Mouse (Mus musculus) regulatory T cell (primary cell): ENCODE data around the gene Bglap.
"Not testable (repeated sequence)": the region's sequence is repeated elsewhere in the genome, so short reads cannot be mapped to it uniquely, and the experiment has no call there.

Experiments used
- in situ Hi-C: fragments of 300-600 bp; cut with MboI, MseI; formaldehyde crosslinking; loops from one replicate; pipeline ENCODE4 v1.15.1; 2025; ENCODE audit warnings: high pct_unique_total_duplicates

Bglap gene

GRCm38 (mm10) chr3:88384364-88384763, at the start of gene Bglap:
Gene Bglap (minus strand): TSS chr3:88384464.
- in situ Hi-C loops: no loop called here

DNA sequence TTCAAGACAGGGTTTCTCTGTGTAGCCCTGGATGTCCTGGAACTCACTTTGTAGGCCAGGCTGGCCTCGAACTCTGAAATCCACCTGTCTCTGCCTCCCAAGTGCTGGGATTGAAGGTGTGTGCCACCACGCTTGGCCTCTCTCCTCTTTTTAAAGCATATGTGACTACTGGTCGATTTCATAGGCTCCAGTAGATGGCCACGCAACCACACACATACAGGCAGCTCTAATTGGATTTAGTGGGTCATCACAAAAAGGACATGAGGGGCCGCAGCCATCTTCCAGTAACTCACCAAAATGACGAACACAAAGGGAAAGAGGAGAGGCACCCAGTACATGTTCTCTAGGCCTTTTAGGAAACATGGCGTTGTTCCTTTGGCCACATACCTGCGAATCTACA, 44.4 kb upstream of the Bglap start:
- in situ Hi-C loops: not testable (repeated sequence)

DNA sequence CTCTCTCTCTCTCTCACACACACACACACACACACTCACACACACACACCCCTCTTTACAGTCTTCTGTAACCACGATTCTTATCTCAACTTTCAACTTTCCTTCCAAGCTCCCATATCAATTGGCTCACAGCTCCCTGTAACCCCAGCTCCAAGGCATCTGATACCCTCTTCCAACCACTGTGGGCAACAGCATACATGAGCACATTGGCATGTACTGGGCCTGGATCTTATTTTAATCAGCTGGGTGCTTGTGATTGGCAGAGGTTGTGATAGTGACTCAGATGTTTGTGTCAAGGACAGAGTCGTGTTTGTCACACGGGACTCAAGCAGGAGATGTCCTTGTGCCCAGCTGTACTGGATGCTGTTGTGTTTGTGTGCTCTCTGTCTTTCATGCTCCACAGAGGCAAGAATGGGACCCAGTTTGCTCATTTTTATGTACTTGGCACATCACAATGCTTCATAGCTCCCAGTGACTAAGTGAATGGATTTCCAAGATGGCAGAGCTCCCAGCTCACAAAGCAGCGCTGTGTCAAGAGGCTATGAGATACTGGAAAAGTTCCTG, 43.2 kb upstream of the Bglap start:
- in situ Hi-C loops: no loop called here

- in situ Hi-C loops: no loop called here
These were observed 41.6 kb upstream of the Bglap start for GRCm38 (mm10) chr3:88425708-88426420.

- in situ Hi-C loops: no loop called here
These were observed 41.0 kb upstream of the Bglap start for GRCm38 (mm10) chr3:88425330-88425689.

- in situ Hi-C loops: no loop called here
These were observed 40.5 kb upstream of the Bglap start, which contains the start of gene Slc25a44 for GRCm38 (mm10) chr3:88424605-88425329. Gene Slc25a44 (minus strand): TSS chr3:88425139.

- in situ Hi-C loops: no loop called here
These were observed 37.9 kb upstream of the Bglap start for GRCm38 (mm10) chr3:88422020-88422720.

- in situ Hi-C loops: no loop called here
These were observed 36.5 kb upstream of the Bglap start for GRCm38 (mm10) chr3:88420771-88421170.

GRCm38 (mm10) chr3:88418016-88418415, 33.8 kb upstream of the Bglap start:
- in situ Hi-C loops: no loop called here

DNA sequence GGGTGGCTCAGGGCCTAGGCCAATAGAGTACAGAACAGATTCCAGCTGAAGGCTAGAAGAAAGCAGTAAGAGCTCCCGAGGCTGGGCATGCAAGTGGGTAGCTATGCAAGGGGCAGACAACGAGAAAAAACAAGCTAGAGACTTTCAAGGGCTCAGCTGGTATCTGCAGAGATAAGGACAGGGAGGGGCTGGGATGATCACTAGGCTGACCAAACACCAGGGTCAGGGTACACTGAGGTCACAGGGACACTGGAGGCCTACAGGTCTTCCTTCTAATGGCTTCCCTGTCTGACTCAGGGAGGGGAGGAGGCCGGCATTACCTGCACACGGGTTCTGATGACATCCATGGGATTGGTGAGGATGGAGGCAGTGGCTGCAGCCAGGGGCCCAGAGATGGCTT, 31.4 kb upstream of the Bglap start:
- in situ Hi-C loops: no loop called here

DNA sequence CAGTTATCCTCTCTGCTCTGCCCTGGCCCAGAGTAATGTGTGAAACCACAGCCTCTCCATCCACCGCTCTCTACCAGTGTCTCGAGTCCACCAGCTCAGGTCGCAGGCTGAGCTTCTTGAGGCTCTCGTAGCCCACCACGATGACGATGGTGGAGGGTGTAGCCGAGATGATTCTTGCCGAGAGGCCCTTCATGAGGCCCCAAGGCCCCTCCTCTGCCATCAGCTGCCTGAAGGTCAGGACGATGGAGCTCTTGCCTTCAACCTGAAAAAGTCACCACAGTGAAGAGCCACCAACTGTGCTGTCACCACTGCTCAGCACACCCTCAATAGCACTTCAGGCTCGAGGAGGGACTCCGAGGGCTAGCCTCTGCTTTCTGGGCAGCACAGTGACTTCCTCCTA, 28.4 kb upstream of the Bglap start:
- in situ Hi-C loops: loop anchor here (5.0 kb wide), 1 partner anchor 110 kb away; no protein-coding TSS in a partner anchor

- in situ Hi-C loops: loop anchor here (5.0 kb wide), 1 partner anchor 111 kb away; no protein-coding TSS in a partner anchor
These were observed 27.4 kb upstream of the Bglap start for GRCm38 (mm10) chr3:88411681-88412080.

GRCm38 (mm10) chr3:88410645-88411031, 26.4 kb upstream of the Bglap start:
- in situ Hi-C loops: loop anchor here (5.0 kb wide), 1 partner anchor 112 kb away; no protein-coding TSS in a partner anchor

DNA sequence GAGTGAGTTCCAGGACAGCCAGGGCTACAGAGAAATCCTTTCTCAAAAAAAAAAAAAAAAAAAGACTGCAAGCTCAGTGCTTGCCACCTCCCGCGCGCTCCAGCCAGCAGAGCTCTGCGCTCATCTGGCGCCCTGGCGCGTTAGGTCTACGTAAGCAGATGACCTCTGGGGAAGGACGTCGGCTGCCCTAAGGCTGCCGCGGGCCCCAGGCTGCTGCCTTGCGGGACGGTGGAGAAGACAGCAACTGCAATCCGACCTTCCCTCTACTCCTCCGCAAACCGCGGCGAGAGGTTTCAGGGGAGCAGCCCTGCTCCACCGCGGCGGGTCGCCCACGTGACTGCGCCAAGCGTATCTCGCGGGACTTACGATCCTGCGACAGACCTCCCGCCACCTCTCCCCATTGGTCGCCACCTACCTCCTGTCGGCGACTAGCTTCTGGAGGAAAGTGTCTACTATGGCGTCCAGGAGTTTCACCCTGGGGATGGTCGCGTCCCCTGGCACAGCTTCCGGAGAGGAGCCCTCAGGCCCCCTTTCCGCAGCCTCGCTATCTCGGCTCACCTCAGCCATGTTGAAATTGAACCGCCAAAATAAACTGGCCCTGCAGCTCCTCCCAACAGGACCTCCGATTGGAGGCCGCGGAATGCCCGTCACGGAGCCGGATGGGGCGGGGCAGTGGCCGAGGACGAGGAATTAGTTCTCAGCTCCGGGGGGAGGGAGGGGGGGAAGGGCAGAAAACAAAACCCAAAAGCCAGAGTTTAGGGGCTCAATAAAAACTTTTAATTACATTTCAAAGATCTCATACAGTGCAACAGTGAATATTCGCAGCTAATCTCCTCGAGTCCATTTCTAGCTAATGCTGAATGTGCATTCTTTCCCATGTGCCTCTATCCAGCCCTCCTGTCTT, 25.7 kb upstream of the Bglap start, which contains the start of gene Pmf1:
TSS of gene Pmf1 (minus strand) at position 591 of the 904 bp plus-strand sequence.
- in situ Hi-C loops: loop anchor here (5.0 kb wide), 2 partner anchors 62 to 112 kb away; no protein-coding TSS in a partner anchor

- in situ Hi-C loops: loop anchor here (5.0 kb wide), 1 partner anchor 63 kb away; no protein-coding TSS in a partner anchor
These were observed 24.7 kb upstream of the Bglap start for GRCm38 (mm10) chr3:88408953-88409352.

GRCm38 (mm10) chr3:88407529-88407928, 23.3 kb upstream of the Bglap start:
- in situ Hi-C loops: loop anchor here (5.0 kb wide), 1 partner anchor 65 kb away; no protein-coding TSS in a partner anchor

- in situ Hi-C loops: loop anchor here (5.0 kb wide), 1 partner anchor 65 kb away; no protein-coding TSS in a partner anchor
These were observed 22.8 kb upstream of the Bglap start for GRCm38 (mm10) chr3:88407090-88407489.

DNA sequence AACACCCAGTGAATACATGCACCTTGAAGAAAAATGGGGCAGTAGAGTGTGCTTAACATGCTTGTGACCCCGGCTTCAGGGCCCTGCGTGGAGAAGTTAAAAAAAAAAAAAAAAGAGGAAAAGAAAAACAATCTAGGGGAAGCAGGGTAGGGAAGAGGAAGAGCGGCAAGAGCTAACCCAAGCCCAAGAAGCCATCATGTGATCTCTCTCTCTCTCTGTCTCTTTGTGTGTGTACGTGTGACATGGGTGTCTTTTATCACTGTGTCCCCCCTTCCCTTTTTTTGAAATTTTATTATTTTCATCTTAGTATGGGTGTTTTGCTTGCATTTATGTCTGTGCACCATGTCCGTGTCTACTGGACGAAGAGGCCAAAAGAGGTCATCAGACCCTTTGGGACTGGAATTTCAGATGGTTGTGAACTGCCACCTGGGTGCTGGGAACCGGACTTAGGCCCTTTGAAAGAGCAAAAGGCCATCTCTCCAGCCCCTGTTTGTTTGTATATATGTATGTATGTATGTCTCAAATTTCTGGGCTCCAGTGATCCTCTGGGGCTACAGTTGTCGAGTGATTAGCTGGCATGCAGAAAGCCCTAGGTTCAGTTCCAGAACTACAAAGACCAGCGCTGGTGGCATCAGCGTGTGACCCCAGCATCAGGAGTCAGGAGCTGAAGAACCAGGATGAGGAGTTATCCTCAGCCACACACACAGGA, 19.4 kb upstream of the Bglap start:
- in situ Hi-C loops: no loop called here

- in situ Hi-C loops: no loop called here
These were observed 14.4 kb upstream of the Bglap start for GRCm38 (mm10) chr3:88398666-88399065.

- in situ Hi-C loops: no loop called here
These were observed 11.5 kb upstream of the Bglap start for GRCm38 (mm10) chr3:88395742-88396141.
